Mouse (Mus musculus) CH12F3 (cell line): ENCODE data around the gene Scnn1a.

Experiments used
- in situ Hi-C: fragments of 300-500 bp; cut with MboI; formaldehyde crosslinking; loops from 2 replicates; pipeline ENCODE4 v1.14.3; 2020; ENCODE audit warnings: low sequenced_read_pairs

The Scnn1a gene

DNA sequence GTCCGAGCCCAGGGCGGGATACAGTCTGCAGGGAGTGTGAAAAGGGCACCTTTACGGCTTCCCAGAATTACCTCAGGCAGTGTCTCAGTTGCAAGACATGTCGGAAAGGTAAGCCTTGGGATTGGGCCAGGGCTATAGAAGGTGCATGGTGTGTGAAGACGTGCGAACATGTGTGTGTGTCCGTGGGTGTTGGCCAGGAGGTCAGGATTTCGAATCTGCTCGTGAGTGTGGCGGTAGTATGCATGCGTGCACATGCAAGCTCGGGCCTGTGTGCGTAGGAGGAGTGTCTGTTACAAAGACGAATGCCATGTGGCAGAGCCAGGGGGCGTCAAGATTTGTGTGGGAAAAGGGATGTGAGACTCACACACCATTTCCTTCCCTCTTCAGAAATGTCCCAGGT is 36.9 kb downstream of the Scnn1a start:
- in situ Hi-C loops, result no loop called here

DNA sequence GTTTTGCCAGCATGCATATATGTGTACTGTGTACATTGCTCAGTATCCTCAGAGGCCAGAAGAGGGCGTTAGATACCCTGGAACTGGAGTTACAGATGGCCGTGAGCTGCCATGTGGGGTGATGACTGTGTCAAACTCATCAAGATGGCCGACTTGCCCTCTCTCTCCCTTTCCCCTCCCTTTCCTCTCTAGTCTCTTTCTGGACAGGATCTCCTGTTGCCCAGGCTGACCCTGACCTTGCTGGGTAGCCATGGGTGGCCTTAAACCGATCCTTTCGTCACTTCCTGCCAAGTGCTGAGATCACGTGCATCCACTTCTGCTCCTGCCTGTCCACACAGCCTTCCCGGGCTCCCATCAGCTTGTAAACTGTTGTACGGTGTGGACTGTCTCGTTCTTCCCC is 39.5 kb downstream of the Scnn1a start:
- in situ Hi-C loops, result no loop called here

DNA sequence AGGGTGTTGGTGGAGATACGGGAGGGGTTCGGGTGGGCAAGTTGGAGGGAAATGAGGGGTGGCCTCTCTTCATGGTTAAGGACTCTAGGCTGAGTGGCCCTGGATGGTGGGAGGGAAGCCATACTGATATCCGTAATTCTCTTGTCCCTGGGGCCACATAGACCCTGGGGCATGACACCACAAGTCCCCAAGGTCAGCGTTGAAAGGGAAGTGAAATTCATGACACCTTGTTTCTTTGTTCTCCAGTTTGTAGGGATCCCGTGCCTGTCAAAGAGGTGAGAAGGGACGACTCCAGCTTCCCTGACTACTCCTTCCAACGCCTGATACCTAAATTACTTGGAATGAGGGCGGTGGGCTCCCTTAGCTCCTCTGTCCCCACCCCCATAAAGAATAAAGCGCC is 40.4 kb downstream of the Scnn1a start:
- in situ Hi-C loops, result no loop called here

DNA sequence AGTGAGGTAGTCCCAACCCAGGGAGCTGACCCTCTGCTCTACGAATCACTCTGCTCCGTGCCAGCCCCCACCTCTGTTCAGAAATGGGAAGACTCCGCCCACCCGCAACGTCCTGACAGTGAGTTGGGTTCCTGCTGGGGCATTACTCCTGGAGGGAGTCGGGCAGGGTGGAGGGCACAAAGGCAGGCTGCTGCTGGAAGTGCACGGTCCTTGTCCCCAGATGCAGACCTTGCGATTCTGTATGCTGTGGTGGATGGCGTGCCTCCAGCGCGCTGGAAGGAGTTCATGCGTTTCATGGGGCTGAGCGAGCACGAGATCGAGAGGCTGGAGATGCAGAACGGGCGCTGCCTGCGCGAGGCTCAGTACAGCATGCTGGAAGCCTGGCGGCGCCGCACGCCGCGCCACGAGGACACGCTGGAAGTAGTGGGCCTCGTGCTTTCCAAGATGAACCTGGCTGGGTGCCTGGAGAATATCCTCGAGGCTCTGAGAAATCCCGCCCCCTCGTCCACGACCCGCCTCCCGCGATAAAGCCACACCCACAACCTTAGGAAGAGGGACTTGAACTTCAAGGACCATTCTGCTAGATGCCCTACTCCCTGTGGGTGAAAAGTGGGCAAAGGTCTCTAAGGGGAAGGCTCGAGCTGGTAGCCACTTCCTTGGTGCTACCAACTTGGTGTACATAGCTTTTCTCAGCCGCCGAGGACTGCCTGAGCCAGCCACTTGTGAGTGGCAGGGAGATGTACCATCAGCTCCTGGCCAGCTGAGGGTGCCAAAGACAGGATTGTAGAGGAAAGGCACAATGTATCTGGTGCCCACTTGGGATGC is 41.2 kb downstream of the Scnn1a start:
- in situ Hi-C loops, result no loop called here

DNA sequence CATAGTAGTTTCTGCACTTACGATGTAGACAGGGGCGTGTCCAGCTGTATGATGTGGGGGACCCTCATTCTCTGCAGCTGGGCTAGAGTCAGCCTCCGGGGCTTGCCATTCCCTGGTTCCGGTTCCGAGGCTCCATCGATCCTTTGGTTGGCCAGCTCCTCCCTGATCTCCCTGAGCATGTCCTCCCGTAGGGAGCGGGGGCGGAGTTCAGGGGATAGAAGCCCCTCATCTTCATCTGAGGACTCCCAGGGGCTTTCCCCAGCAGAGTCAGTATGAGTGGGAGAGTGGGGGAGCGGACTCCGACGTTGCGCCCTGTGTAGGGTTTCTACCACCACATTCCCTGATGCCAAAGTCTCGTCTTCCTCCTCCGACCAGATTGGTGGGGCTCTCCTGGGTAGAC is 42.6 kb downstream of the Scnn1a start:
- in situ Hi-C loops, result no loop called here

DNA sequence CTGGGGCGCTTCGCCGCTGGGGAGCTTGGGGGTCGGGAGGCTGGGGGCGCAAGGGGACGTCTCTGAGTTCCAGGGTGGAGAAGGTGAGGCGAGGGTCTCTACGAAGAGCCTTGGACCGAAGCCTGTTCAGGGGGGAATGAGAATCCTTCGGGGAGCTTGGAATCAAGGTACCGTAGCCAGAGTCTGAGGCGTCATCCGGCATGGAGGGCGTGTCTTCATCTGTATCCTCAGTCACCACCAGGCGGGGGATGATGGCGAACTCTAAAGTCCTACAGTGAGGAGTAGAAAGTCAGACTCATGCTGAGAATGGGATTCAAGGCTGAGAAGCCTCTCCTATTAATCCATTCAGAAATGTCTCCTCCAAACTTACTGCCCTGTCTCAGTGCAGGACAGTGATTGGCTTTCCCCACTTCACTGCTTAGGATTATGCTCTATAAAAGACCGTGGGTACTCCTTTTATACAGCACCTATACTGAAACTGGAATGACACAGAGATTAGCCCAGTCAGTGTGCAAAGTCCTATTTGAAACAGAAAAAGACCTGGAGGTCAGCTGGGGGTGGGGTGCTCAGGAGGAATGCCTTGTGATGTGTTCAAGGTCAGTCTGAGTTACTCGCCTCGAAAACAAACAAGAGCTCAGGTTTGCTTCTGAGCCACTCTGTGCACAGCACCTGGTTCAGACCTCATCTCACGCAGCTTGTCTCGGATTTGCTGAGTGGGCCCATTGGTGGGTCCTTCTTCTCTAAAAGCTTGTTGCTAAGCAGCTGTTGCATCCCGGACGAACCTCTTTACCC is 43.2 kb downstream of the Scnn1a start:
- in situ Hi-C loops, result no loop called here

DNA sequence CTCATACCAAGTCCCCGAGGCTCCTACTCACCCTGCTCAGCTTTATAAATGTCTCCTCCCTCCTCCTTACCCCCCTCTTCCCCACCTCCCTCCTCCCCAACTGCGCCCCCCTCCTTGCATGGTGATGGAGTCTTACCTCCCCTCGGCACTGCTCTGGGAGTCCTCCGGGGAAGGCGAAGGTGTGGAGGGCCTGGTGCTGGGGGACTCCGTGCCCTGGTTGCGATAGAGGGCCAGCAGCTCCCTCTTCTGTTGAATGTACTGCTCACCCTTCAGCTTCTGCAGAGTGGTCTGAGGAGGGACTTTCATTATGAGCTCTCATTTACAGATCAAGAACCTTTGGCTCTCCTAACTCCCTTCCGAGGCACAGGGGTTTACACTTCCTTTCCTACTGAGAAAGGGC is 44.0 kb downstream of the Scnn1a start:
- in situ Hi-C loops, result no loop called here

DNA sequence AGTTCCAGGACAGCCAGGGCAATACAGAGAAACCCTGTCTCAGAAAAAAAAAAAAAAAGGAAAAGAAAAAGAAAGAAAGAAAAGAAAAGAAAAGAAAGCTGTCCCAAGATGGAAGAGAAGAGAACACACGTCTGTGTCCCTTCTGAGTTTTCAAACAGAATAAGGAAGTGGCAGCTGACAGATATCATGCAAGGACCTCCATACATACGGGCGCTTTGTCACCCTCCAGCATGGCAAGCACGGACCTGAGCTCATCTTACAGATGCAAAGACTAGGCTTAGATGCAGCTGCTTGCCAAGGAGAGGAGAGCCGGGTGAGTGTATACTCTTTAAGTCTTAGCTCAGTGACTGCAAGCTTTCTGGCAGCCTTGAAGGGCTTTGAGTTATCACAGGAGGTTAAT is 45.1 kb downstream of the Scnn1a start:
- in situ Hi-C loops, result no loop called here

DNA sequence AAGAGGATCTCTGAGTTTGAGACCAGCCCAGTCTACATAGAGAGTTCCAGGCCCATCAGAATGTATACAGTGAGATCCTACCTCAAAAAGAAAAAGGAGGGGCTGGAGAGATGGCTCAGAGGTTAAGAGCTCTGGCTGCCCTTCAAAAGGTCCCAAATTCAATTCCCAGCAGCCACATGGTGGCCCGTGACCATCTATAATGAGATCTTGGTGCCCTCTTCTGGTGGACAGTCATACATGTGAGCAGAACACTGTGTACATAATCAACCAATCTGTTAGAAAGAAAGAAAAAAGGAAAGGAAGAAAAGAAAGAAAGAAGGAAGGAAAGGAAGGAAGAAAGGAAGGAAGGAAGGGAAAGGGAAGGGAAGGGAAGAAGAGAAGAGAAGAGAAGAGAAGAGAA is 45.7 kb downstream of the Scnn1a start:
- in situ Hi-C loops, result no loop called here

DNA sequence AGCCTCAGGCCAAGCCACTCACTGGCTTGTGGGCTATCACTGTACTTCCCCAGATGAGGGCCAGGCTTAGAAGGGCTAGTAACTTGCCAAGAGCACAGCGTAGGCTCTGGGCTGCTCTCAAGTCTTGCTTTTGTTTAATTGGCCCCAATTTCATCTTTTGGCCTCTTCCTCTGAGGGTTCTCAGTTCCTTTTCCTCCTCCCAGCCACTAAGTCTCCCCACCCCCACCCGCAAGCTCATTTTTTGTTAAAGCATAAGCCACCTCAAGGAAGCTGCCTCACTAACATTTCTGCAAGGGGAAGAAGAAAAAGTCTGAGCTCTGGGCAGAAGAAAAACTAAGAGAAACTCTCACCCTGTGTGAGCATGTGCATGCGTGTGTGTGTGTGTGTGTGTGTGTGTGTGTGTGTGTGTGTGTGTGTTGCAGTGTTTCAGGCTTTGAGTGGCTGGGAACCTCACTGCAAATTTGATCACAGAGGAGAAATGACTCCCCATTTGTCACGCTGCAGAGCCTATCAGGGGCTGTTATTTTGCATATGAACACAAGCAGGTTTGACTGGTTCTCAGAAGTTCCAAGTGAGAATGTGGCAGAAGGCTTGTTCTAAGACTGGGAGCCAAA is 47.4 kb downstream of the Scnn1a start:
- in situ Hi-C loops, result no loop called here

DNA sequence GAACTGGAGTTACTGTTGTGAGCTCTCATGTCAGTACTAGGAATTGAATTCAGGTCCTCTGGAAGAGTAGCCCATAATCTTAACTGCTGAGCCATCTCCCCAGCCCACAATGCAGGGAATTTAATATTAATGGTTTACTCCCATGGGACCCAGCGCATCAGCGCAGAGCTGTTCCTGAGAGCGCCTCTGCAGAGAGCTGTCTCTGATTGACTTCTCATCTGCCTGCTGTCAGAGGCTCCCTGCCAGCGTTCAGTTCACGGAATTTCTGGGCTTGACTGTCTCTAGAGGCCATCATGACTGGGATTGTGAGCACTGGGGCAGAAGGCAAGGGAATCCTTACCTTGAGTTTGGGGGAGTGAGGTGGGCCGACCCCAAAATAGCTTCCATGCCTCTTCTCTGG is 56.6 kb downstream of the Scnn1a start:
- in situ Hi-C loops, result no loop called here

DNA sequence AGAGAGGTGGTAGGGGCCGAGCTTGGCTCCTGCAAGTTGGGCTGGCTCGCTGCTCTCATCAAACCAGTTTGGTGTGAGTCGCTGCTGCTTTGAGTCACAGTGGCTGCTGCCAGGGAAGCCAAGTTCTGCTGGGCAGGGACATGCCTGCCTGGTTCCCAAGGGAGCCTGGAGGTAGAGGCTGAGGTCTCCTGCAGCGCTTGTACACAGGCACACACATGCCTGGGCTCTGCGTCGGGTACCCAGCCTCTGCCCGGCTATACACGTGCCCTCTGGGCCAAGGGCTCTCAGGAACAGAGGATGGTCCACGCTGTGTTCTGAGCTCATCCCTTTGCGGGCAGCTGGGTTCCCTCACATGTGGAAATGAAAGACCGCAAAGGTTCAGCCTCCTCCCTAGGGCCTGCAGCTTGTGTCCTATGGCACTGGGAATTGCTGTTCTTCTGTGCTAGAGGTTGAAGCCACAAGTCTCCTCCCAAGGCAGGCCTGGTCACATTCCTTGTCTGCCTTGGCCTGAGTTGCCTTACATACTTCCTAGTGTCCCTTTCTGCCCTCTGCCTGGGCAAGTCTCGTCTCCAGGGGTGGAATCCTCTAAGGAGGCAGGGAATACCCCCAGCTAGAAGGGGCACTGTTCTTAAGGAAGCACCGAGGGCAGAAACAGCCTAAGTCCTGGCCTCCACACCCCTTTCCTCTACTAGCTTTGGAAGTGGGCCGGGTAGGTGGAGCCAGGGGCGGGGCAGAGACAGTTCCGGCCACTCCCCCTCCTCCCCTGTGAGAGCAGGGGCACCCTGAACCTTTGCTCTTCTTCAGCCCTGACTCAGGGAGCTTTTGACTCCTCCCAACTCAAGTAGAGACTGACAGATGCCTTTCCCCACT is 57.4 kb downstream of the Scnn1a start:
- in situ Hi-C loops, result no loop called here

DNA sequence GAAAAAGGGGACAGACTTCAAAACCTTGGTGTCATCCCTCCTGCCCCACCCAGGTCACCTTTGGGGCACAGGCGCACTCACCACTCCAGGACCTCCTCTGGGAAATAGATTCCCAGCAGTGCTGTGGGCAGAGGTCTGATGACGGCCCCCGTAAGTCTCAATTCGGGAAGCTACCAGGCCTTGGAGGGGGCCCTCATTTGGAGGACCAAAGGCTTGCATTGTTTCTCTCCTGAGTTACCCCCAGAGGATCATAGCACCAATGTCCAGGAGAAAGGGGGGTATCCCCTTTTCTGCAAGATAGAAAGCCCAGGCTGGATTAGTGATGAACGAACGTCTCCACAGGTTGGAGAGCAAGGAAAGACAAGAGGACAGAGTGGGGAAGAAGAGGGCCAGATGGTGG is 58.2 kb downstream of the Scnn1a start:
- in situ Hi-C loops, result no loop called here

DNA sequence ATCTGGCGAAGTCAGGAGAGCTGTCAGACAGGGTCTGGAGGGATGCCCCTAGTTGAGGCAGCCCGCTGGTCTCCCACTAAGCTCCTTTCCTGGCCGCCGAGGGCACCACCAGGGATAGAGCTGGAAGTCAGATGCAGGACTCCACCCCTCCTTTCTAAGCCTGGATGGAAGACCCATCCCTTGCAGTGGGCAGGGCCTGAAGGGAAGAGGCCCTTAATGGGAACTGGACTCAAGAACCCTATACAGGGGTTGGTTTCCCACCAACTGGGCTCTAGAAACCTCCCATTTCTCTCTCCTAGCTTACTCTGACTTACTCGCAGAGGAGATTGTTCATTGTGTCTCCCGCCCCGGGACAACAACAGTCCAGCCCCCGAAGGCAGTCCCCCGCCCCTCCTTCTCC is 59.3 kb downstream of the Scnn1a start:
- in situ Hi-C loops, result no loop called here

DNA sequence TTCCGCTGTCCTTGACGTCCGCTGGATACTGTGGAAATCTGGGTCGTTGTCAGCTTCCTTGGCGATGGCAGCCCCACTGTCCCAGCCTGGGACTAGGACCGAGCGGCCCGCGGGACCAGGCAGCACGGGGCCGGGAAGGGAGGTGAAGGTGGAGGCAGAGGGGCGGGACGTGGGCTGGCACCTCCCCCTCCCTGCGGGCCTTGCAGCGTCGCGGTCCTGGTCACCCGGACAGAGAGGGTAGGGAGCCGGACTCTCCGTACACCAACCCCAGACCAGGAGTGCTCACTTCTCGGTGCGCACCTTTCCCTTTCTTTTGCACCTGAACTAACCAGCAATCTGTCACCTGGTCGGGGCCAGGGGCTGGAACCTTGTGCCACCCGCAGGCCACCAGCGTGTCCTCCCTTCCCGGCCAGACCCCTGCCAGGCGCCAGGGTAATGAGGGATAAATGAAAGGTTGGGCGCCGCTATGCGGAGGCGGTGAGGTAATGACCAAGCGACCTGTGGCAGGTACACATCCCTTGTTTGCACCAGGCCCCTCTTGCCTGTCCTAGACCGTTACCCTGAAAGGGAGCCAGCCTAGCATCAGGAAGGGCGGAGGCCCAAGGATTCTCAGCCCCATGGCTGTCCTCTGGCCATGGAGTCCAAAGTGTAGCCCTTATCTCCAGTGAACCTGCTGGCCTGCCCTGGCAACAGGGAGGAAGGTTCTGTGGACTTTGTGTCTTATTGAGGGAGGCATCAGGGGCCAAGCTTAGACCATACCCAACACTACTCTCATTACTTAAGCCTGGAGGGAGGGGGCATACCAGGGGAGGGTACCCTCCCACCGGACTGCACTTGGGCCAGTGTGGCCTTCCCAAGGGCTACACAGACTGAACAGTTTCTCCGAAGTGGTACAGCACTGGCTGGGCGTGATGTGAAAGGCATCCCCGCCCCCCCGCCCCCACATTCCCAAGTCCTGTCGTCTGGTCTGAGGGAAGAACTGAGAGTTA is 60.2 kb downstream of the Scnn1a start, which contains the start of gene Plekhg6:
Gene Plekhg6, minus strand, starts transcription at position 422 of the 989 bp plus-strand sequence.
- in situ Hi-C loops, result no loop called here

DNA sequence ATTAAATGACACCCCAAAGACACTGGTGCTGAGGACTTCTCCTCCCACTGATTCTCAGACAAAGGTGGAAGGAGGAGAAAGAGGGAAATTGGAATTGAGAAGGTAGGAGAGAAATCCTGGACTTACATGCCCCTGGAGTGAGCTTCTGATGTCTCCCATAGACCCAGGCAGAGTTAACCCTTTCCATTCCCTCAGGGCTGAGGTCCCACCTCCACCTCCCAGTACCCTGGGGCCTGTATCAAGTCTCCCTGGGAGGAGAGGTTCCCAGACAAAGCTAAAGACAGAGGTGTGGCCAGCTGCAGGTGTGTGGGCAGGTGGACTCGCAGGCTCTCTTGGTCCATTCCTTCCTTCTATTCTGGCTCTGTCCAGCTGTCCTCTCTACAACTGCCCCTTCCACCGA is 61.6 kb downstream of the Scnn1a start:
- in situ Hi-C loops, result no loop called here

DNA sequence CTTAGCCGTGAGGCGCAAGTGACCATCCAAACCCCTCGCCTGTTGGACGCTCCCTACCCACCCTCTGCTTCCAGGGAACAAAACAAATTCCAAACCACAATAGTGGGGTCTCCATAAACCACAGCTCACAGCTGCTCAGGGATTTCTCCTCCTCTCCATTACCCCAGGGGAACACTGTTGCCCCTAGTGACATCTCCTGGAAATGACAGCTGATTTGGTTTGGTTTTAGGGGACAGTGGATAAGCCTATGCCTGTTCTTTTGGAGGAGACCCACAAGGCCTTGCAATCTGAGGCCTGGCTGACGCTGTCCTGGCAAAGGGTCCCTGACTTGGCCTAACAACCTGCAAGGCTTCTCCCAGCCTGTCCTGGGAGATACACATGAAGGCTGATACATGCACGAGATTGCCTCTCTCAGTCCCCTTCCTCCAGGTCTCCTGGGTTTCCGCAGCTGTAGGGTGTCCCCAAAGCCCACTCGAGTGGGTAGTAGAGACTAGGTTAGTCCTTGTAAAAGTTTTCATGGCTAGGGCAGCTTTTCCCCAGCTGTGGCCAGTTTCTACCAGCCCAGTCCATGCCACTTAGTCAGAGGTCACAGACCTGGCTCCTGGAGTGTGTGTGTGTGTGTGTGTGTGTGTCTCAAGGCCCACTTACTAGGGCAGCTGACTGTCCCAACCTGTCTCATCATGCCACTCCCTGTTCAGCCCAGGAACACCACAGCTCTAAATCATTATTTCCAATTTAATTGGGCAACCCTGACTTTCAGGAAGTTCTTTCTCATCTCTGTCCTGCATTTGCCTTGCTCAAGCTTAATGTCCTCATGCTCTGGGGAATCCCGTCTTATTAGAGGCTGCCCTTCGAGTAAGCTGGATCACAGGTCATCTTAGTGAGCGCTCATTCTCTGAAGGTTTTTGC is 64.9 kb downstream of the Scnn1a start:
- in situ Hi-C loops, result no loop called here

DNA sequence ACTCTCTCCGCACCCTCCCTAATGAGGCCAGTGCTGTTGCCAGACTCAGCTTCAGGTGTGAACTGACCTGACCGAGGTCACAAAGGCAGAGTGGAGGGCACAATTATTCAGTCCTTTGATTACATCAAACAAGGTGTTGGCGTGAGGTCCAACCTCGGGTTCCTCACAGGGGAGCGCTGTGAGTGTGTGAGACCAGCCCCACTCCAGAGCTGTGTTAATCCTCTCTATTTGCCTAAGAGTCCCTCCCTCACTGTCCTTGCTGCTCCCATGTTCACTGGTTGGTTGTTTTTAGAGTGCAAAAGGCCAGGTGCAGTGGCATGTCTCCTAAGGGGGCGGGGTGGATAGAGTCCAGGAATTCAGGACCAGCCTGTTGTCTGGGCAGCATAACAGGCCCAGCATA is 65.6 kb downstream of the Scnn1a start:
- in situ Hi-C loops, result no loop called here

DNA sequence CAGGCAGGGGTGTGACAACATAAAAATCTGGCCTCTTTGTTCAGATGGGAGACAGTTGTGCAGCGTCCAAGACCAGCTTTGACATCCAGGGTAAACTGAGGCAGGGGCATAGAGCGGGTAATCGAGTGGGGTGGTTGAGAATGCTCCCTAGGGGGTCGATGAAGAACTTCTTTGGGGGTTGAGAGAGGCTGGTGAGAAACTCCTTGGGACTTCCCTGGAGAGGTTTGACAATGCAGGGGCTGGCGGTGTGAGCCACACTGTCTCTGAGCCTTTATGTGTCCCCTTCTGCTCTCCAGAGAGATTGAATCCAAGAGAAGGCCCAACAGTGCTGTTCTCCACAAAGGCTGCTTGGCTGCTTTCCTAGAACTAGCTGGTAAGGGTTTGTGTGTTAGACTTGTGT is 69.4 kb downstream of the Scnn1a start:
- in situ Hi-C loops, result no loop called here
